Mouse (Mus musculus) liver, embryonic 14.5 days (tissue): ENCODE results near the gene Sgca. TPM values are rescaled to one million over a fixed set of nuclear protein-coding genes. Genes with fewer than 3 reads are reported as not detected.

Source experiments
- ATAC-seq: fragments of 200-750 bp; cut with Nextera tagmentation; 2 replicates; pipeline ENCODE4 v1.8.0; 2017; ENCODE audit warnings: moderate number of reproducible peaks, mild to moderate bottlenecking, moderate library complexity; ENCODE audit not compliant: insufficient read depth
- DNase-seq, 3 experiments: peaks; one replicate each; pipeline ENCODE4 v3.0.0-alpha.2; 2012 to 2013; ENCODE audit warnings: low read depth in 3 of 3, low spot score in 3 of 3
- H3K27ac ChIP-seq: fragments of 300-500 bp; sonication (generic); 2 replicates; pipeline ENCODE4 v1.5.1; 2014; ENCODE audit warnings: moderate library complexity, mild to moderate bottlenecking, control low read depth, inconsistent platforms
- H3K27me3 ChIP-seq: fragments of 300-500 bp; sonication (generic); 2 replicates; pipeline ENCODE4 v1.6.1; 2014; ENCODE audit warnings: mild to moderate bottlenecking, low read length, moderate library complexity; ENCODE audit not compliant: control insufficient read depth, insufficient read depth
- H3K36me3 ChIP-seq: fragments of 300-500 bp; sonication (generic); replicated peaks from 2 replicates; pipeline ENCODE4 v1.6.1; 2014; ENCODE audit warnings: low read depth; ENCODE audit not compliant: control insufficient read depth, insufficient read depth
- H3K4me1 ChIP-seq, 2 experiments: fragments of 200-500 bp in 1 of 2; fragments of 300-500 bp in 1 of 2; sonication (generic) in 1 of 2; replicated peaks; 2 replicates each; pipeline ENCODE4 v1.6.1; 2012 to 2014; ENCODE audit warnings: antibody characterized with exemption in 1 of 2, inconsistent platforms in 1 of 2, low read length in 1 of 2; ENCODE audit not compliant: control insufficient read depth in 2 of 2, insufficient read depth in 2 of 2
- H3K4me2 ChIP-seq: fragments of 300-500 bp; sonication (generic); 2 replicates; pipeline ENCODE4 v1.6.1; 2014; ENCODE audit warnings: low read depth, mild to moderate bottlenecking, control low read depth, moderate library complexity
- H3K4me3 ChIP-seq, 2 experiments: fragments of 200-500 bp in 1 of 2; fragments of 300-500 bp in 1 of 2; sonication (generic) in 1 of 2; 2 replicates each; pipeline ENCODE4 v1.5.1; 2012 to 2014; ENCODE audit warnings: low read depth in 2 of 2, low read length in 2 of 2, mild to moderate bottlenecking in 2 of 2, control low read depth in 1 of 2, inconsistent platforms in 1 of 2, moderate library complexity in 1 of 2; ENCODE audit not compliant: insufficient read depth in 1 of 2
- H3K9ac ChIP-seq: fragments of 300-500 bp; sonication (generic); replicated peaks from 2 replicates; pipeline ENCODE4 v1.6.1; 2014; ENCODE audit warnings: mild to moderate bottlenecking, control low read depth, moderate library complexity
- H3K9me3 ChIP-seq: fragments of 300-500 bp; sonication (generic); 2 replicates; pipeline ENCODE4 v1.6.1; 2016; ENCODE audit warnings: low read length, mixed read lengths; ENCODE audit not compliant: control insufficient read depth
- CTCF ChIP-seq: IDR thresholded peaks from 2 replicates; pipeline ENCODE4 v1.5.1; 2016; ENCODE audit warnings: antibody characterized with exemption, low read depth, control low read depth
- EP300 ChIP-seq: IDR thresholded peaks from 2 replicates; pipeline ENCODE4 v1.6.1; 2016; ENCODE audit warnings: antibody characterized with exemption, low read depth
- WGBS: fragments of 180-500 bp; shearing (Covaris S2); extraction: QIAGEN DNeasy Blood & Tissue Kit; methylation state at CpG from one replicate; pipeline ENCODE4 v1.1.7; 2014; ENCODE audit not compliant: insufficient replicate concordance; 5-methylcytosine and 5-hydroxymethylcytosine counted together
- polyA plus RNA-seq, 2 experiments: library from polyadenylated mRNA; depleted of rRNA in 1 of 2; stranded (reverse) in 1 of 2; unstranded in 1 of 2; fragments of >200 nt; fragmentation: Nextera tagmentation in 1 of 2; extraction: Ambion mirVana in 1 of 2; gene quantifications; 2 replicates each; pipeline versions ENCODE4 v1.2.1 to v1.2.3; 2012 to 2014

Sgca gene
- polyA plus RNA-seq, 2 experiments = not detected

DNA sequence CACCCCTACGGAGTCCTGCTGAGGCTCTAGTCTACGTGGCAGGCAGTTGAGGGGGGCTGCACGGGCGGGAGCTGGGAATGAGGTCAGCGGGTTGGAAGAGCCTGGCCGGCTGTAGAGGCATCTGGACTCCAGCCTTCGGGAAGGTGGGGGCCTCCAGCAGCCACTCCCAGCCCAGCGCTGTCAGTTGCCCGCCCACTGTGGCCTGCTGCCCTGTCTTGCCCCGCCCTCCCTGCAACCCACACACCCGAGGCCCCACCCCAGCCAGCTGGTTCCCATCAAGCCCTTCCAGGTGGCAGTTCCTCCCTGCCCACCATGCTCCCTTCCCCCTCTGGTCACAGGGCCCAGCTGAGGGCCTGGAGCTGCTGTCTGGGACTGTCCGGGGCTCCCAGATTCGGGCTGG is 47.3 kb downstream of the Sgca start:
- Histone ChIP-seq H3K36me3 (no peaks in the 10 kb centered on the region), H3K4me3 (no peak overlapping the region), H3K4me1 (peaks cover 0 to 7% of the 10 kb centered on the region in 2 experiments; a peak in 1 of 4 replicates), H3K9me3 (no peaks in the 10 kb centered on the region), H3K27me3 (peaks cover 3% of the 10 kb centered on the region), H3K9ac (no peak overlapping the region), H3K27ac (no peak overlapping the region), H3K4me2 (no peak overlapping the region)
- peak in 1 of 3 experiments; percentile 19 for DNase-seq
- 9% methylated on average over 13 of the region's 13 CpGs for WGBS
- no peak for TF ChIP-seq EP300
- TF ChIP-seq CTCF = no peak
- peak; percentile 74 for ATAC-seq

GRCm38 (mm10) chr11:94927771-94928291 is 48.3 kb downstream of the Sgca start:
- H3K9ac ChIP-seq = no peak overlapping the region
- H3K4me3 ChIP-seq = no peak overlapping the region
- H3K36me3 ChIP-seq = no peaks in the 10 kb centered on the region
- TF ChIP-seq CTCF (no peak), EP300 (no peak)
- no peak overlapping the region for H3K4me2 ChIP-seq
- H3K9me3 ChIP-seq = no peaks in the 10 kb centered on the region
- H3K4me1 ChIP-seq = peaks cover 0 to 7% of the 10 kb centered on the region in 2 experiments; a peak in 1 of 4 replicates
- no peak for ATAC-seq
- H3K27me3 ChIP-seq = no peaks in the 10 kb centered on the region
- 20% methylated on average over 5 of the region's 5 CpGs for WGBS
- DNase-seq = no peak
- no peak overlapping the region for H3K27ac ChIP-seq

DNA sequence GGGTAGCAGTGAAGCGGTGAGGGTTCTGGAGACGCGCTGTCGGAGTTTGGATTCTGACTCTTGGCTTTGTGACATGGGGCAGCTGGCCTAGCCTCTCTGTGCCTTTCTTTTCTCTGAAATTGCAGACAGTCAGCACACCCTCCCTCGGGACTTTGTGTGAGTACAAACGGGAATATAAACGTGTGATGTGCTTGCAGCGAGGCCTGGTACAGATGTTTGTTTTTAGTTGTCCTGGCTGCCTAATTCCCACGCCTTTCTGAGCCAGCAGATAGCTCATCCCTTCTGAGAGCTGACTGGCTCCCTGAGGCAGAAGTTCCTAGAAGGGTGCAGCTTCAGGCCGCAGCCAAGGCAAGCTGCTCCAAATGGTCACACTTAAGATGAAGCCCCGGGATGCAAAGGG is 49.7 kb downstream of the Sgca start:
- Histone ChIP-seq H3K27me3 (no peaks in the 10 kb centered on the region), H3K4me1 (peaks cover 0 to 7% of the 10 kb centered on the region in 2 experiments; a peak in 1 of 4 replicates), H3K27ac (no peak overlapping the region), H3K4me3 (no peak overlapping the region), H3K36me3 (no peaks in the 10 kb centered on the region), H3K9ac (no peak overlapping the region), H3K9me3 (no peaks in the 10 kb centered on the region), H3K4me2 (no peak overlapping the region)
- DNase-seq = no peak
- 54% methylated on average over 11 of the region's 11 CpGs for WGBS
- TF ChIP-seq CTCF = no peak
- no peak for TF ChIP-seq EP300
- no peak for ATAC-seq

- no peak overlapping the region for H3K4me2 ChIP-seq
- no peaks in the 10 kb centered on the region for H3K36me3 ChIP-seq
- H3K9me3 ChIP-seq = no peaks in the 10 kb centered on the region
- DNase-seq (no peak), ATAC-seq (no peak)
- no peaks in the 10 kb centered on the region for H3K27me3 ChIP-seq
- peaks cover 0 to 7% of the 10 kb centered on the region in 2 experiments; a peak in 1 of 4 replicates for H3K4me1 ChIP-seq
- H3K27ac ChIP-seq = no peak overlapping the region
- TF ChIP-seq EP300 (no peak), CTCF (no peak)
- H3K4me3 ChIP-seq = no peak overlapping the region
- H3K9ac ChIP-seq = no peak overlapping the region
- whole genome bisulfite sequencing = 76% methylated on average over 4 of the region's 4 CpGs
Measured at GRCm38 (mm10) chr11:94924977-94925376, 51.1 kb downstream of the Sgca start.

DNA sequence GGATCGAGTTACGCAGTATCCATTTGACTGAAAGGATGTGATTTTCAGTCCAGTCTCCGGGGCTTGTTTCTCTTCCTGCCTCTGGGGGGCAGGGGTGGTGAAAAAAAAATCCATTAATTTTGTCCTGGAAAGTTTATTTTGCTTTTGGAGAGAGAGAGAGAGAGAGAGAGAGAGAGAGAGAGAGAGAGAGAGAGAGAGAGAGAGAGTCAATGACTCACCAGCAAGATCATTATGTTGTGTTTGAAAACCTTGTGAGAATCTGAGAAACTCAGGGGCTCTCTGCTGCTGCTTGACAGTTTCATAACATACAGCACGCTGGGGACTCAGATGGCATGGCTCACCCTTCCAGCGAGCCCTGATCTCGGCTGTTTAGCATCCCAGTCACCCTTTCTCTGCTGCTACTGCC is 55.1 kb downstream of the Sgca start:
- Histone ChIP-seq H3K27ac (no peak overlapping the region), H3K9me3 (no peaks in the 10 kb centered on the region), H3K4me1 (no peaks in the 10 kb centered on the region), H3K27me3 (no peaks in the 10 kb centered on the region), H3K4me3 (no peak overlapping the region), H3K9ac (no peak overlapping the region), H3K36me3 (no peaks in the 10 kb centered on the region), H3K4me2 (no peak overlapping the region)
- DNase-seq (no peak), ATAC-seq (no peak)
- WGBS = 40% methylated on average over 6 of the region's 6 CpGs
- TF ChIP-seq EP300 = no peak
- TF ChIP-seq CTCF = no peak
